Mouse (Mus musculus) heart, postnatal 10 days (tissue): ENCODE measurements around the gene 9230102O04Rik. TPM values are rescaled to one million over a fixed set of nuclear protein-coding genes. Genes with fewer than 3 reads are reported as not detected.

Experiments
- DNase-seq, 2 experiments: peaks; one replicate each; pipeline ENCODE4 v3.0.0; 2021
- intact Hi-C: fragments of 180-260 bp; cut with DNase I; formaldehyde crosslinking; loops from one replicate; pipeline ENCODE4 v1.15.1; 2025
- total RNA-seq, 2 experiments: library from RNA; stranded (reverse); gene quantifications; 2 replicates each; pipeline ENCODE4 v1.2.3; 2021

The 9230102O04Rik gene
- not detected for total RNA-seq

DNA sequence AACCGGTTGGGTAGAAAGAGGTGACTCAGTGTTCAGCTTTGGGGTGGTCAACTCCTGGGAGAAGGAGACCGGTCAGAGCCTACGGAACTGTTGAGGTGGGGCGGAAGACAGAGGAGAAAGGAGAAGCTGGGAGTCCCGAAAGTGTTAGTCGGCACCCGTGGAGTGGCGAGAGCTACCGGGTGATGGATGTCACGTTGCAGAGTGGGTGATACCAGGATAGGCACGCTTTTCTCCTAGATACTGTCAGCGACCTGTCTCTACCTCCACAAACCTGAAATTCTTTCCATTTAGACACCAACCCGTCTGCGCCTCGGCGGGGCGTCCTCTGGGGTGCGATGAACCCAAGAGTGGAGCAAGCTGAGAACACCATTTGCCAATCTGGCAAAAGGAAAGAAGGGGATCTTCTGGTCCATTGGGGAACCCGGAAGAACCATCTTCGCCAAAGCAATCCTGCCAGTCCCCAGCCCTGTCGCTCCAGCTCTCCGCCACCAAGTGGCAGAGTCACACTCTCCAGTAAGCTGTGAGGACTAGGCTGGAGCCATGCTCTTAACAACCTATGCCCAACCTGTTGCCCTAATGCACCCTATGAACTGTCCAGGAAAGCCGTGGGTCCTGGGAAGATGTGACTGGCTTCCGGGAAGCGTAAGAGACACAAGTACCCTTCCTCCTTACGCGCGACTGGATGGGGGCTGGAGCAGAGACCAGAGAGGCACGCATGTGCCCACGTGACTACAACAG is at the start of gene 9230102O04Rik:
TSS of gene 9230102O04Rik (minus strand) at position 628 of the 738 bp plus-strand sequence.
- intact Hi-C loops = loop anchor here (2.0 kb wide), 1 partner anchor 122 kb away; no protein-coding TSS in a partner anchor
- DNase-seq = peak; percentile 58 to 64

DNA sequence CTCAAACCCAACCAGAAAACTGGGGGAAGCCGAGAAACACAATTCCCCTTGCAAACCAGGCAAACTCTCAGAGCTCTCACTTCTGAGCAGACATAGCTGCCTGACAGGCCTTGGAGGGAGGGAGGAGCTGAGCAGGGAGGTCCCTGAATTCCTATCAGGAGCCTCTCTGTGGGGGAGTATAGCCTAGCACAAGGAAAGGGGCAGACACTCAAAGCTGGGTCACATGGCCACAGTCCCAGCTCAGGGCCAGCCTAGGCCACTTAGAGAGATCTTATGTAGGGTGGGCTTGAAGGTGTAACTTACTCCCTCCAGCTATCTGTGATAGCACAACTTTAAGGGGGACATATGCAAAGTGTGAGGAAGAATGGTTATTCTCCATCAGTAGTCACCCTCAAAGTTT is 46.6 kb upstream of the 9230102O04Rik start:
- no peak for DNase-seq
- intact Hi-C loops = no loop called here

DNA sequence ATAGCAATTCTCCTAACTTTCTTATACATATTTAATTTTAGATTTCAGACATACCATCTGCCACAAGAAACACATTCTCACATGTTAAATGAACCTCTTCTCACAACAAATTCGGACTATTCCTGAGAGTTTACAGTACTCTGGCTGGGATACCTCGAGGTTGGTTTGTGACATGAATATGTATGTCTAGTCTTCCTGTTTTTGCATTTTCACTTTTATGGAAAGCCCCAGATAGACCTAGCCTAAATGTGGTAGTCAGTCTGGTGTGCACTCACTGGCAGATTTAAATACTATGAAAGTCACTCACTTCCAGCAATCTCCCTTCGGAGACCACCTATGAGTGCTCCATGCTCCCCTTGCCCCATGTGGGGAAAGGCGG is 37.6 kb upstream of the 9230102O04Rik start:
- intact Hi-C loops = no loop called here

DNA sequence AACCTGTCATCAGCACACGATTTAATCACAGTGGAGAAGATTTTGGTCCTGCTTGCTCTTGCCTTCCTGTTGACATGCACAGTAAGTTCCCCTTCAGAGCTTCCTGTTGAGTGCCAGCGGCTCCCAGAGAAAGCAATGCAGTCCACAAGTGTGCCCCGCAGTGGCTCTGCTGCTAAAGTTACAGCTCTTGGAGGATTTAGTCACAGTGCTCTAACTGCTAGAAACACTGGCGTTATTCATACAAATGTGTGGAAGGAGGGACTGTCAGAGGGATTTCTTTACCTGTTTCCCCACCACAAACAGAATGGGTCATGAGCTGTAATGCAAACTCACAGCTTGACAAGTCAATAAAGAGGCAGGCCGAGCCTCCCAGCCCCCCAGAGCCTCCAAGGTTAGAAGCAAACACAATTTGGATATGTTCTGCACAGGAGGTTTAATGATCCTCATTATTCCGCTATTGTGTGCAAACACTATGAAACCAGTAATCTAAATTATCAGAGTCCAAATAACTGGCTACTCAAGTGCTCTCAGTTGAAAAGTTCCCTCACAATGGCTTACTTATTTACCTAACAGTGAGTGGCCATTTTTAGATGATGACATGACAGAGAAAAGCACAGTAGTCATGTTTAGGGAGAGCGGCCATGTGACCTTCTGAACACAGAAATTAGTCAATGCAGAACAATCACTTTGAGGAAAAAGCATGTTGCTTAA is 37.0 kb upstream of the 9230102O04Rik start:
- intact Hi-C loops = no loop called here
- no peak for DNase-seq

More for the DNA sequence above, 37.6 kb upstream of the 9230102O04Rik start:
- no peak for DNase-seq

DNA sequence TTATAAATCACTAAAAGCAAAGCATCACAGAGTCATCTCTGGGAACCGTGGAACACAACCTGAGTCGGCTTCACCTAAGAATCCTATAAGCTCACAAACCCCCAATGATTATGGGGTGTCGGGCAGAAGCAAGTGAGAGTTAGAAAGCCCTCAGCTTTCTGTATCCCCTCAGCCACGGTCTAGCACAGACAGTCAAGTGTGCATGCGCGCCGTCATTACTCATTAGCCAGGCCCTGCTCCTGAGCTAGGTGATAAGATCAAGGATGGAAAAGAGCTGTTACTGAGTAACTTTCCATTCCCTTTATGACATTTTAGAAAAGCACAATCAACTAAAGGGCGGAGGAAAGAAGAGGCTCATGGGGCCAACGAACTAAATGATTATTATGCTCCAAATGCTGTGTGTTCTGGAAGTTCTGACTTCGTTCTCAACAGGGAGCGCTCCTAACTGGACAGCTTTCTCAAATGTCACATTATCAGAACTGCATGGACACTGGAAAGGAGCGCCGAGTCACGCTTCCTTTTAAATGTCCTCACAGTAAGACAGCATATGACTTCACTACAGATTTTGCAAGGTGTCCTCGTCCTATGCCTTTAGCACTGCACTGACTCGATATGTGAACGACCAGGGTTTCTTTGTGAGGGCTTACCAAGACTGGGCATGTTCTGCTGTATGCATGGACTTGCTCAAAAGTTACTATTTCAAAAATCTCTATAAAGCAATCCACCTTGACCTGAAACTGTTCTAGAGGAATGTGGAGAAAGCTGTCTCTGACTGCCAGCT is 29.5 kb upstream of the 9230102O04Rik start:
- DNase-seq = no peak
- intact Hi-C loops = no loop called here

DNA sequence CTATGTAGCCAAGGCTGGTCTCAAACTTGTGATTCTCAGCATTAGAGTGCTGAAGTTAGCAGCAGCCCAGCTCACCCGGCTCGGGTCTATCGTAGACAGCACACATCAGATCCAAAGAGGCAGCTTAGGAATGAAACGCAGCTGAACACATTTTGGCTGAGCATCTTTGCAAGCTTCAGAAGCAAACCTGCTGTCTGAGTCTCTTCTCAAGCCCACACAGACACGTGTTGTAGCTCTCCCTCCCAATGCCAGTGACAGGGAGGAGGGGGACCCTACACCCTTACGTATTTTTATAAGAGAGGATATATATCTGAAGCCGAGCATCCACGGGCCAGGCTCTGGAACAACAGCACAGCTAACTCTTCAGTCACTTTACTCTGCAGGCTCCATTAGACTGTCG is 28.3 kb upstream of the 9230102O04Rik start:
- no peak for DNase-seq
- intact Hi-C loops = no loop called here

DNA sequence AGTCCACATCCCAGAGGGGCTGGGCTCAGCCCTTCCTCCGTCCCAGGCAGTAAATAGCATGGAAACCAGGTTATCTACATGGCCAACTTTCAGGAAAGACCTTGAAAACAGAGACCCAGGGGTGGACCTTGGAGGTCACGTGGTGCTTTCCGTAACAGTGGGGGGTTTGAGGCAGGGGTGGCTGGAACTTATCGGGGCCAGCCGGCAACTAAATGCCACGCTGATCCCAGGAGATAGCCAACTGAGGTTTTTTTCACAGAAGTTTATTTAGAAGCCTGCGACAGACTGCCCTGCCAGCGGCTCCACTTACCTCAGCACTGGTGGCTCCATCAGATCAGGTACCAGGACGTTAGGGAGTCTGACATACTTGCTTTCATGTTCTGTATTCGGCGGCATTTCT is 16.7 kb upstream of the 9230102O04Rik start:
- no peak for DNase-seq
- intact Hi-C loops = no loop called here

DNA sequence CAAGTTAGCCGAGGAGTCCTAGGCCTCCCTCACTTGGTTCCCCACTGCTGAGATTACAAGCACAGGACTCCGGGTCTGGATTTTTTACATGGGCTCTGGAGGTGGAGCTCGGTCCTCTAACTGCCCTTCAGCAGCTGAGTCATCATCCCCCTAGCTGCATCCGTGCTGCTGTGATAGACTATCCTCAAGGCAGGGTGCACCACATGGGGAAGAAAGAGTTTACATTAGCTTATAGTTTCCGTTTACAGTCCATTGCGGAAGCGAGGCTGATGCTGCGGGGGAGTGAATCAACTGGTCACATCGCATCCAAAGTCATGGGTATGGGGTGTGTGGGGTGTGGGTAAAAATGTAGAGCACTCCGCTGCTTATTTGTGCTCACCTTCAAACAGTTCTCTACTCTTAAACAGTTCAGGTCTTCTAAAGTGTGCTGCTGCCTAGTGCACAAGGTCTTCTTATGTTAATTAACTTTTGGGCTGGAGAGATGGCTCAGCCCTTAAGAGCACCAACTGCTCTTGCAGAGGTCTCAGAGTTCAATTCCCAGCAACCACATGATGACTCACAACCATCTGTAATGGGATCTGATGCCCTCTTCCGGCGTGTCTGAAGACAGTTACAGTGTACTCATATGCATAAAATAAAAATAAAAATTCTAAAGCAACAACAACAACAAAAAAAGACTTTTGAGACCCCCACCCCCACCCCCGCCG is 14.7 kb upstream of the 9230102O04Rik start:
- DNase-seq = no peak
- intact Hi-C loops = no loop called here

DNA sequence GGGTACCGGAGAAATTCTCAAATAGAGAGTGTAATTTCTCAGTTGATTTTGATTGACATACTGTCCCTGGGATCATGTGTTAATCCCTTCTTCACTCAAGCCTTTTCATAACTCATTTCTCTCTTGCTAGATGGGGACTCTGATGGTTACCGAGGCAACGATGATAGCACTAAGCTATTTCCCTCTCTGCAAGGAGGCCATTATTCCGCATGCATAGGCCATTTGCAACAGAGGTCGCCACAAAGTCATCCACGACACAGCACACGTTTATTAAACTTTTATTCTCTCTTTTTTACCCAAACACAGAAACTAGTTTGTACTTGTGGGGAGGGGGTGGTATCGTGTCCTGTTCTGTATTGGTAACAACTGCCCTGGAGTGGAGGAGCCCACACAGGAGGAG is 8.5 kb upstream of the 9230102O04Rik start:
- DNase-seq = no peak
- intact Hi-C loops = no loop called here

DNA sequence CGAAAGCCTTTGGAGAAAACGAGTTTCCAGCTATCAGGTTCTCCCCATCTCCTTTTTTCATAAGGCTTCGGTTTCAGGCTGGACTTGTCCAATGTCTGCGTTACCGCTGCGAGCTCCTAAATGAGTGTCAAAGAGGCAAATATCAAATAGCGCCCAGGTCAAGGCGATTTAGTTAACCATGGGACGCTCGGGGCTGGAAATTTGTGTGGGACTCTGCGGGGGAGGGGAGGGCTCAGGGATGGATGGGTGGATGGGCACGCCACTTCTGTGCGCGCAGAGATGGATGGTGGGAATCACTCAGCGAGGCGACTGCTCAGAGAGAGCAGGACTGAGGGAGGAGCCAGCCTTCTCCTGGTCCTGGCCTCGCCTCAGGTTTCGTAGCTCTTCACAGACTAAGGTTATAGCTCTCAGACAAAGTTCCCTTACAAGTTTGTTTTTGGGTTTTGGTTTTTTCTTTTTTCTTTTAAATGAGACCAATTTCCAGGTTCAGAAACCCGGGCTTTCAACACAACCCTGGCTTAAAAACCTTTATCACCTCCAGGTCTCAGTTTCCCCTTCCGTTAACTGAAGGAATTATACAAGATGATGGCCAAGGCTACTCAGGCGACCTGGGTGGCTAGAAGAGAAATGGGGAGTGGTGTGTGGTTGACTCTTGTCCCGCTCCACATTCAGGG is 6.9 kb upstream of the 9230102O04Rik start:
- intact Hi-C loops = no loop called here
- no peak for DNase-seq

DNA sequence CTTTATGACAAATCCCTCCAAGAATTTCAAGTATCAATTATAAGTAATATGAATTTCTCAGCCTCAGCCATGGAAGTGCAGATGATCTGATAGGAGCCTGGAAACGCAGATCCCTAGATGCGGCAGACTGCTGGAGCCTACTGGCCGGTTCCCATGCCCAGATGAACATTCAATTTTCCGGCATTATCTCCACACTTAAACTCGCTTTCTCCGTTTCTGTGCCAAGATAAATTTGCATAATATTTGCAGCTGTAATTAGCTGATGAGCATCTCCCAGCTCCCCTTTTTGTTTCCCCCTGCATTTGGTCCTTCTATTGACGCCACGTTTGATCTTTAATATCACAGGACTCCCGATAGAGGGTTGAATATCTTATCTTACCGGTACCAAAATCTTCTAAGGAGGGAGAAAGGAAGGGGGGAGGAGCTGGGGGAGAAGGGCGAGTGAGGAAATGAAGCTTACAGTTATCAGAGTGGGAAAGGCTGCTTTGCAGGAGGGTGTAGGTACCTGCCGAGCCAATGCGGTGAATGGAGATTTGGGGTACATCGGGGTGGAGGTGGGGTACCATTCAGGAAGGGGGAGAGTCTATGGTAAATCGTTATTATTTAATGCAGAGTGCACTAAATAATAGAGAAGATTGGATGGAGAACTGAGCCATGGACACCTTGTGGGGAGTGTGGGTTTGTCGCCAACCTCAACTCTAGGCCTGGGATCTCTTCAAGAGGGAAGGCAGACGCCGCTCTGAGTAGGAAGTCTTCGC is 5.7 kb upstream of the 9230102O04Rik start:
- DNase-seq = no peak

DNA sequence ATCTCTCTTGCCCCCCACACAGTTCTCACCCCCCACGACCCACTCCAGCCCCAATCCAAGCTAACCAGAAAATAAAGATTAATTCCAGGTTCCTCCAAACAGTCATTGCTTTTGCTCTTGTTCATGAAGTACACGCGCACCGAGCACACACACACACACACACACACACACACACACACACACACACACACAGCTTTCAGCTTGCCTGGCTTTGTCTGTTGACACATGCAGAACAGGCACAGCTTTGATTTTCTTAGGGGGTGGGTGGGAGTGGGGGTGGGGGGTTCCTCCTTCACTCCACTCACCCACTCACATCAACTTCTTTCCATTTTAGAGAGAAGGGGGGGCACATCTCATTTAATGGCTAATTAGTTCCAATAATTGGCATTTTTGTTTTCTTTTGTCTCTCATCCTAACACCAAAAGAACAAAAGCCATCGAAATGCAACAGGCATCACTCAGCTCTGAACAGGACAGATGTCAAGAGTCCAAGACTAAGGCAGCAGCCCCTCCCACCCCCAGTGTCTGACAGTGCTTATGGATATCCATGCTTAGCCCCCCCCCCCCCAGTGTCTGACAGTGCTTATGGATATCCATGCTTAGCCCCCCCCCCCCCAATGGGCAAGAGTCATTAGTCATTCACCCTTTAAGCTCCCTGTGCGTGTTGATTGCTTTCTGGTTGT is 4.1 kb upstream of the 9230102O04Rik start:
- intact Hi-C loops = no loop called here
- no peak for DNase-seq

More for the DNA sequence above, 5.7 kb upstream of the 9230102O04Rik start:
- intact Hi-C loops = no loop called here

DNA sequence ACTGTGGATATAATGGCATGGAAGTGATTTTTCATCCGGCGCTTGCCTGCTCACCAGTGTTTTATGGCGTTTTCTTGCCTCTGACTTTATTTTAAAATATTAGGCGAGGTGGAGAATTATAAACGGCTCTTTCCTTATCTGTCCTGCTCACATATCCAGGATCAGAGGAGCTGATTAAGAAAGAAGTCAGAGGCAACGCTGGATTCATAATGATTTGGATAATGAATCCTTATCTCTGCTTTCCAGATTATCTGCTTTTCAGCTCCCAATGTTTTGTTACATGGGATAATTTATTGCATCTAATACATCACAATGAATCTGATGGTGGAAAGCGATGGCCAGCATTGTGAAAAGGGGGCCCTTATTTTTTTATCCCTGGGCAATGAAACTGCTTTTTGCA is 3.2 kb upstream of the 9230102O04Rik start:
- no peak for DNase-seq
- intact Hi-C loops = no loop called here

DNA sequence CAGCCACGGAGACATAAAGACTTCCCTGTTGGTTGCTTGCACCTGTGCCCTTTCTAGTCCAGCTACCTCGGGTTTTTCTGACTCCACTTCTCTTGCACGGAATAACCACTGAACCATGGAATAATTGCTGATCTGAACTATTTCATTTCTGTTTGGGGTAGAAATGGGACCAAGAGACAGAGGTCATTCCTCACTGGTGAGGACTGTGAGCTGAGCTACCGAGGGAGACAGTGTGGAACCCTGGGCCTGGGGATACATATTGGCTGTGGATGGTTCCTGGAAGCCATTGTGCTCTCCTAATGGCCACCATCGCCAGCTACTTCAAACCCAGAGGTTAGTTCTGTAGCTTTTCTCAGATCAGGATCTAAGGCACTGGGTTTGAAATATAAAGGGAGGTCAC is 1.6 kb upstream of the 9230102O04Rik start:
- intact Hi-C loops = no loop called here
- DNase-seq = no peak

DNA sequence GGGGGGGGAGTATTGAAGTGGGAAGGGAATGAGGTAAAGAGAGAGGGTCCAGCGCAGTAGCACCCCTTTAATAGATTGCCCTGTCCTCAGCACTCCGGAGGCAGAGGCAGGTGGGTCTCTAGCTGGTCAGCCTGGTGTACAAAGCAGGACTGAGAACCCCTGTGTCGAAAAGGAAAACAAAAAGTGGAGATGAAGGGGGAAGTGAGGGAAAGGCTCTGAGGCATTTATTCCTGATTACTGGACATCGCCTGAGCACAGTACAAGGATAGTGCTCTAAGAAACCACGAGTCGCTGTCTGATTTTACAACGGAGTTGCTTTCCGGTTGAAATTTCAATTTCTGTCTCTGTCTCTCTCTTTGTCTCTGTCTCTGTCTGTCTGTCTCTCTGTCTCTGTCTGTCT is 911 bp upstream of the 9230102O04Rik start:
- no peak for DNase-seq
- intact Hi-C loops = no loop called here

DNA sequence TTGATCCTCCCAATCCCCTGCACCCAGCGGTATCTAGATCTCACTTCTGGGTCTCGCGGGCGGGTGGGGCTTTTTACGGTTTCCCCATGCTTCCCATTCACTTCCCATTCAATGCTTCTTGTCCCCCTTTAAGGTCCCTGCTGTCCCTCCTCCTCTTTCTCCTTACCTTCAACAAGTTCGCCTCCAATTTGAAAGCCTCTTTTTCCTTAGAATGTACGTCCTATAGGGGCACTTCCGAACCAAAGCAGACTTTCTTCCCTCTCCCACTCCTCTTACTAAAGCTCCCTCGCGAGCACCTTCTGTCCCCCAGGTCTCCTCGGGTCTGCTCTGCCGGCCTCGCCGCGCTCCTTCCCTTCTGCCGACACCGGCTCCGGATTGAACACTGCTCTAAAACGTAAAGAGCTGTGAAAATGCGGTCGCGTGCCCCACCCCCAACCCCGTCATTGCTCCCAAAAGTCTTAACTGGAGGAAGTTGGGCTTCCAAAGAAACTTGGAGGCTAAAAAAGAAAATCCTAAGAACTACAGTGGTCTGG is 377 bp upstream of the 9230102O04Rik start, which contains the start of gene Gata3:
TSS of gene Gata3 (minus strand) at position 384 of the 533 bp plus-strand sequence.
- intact Hi-C loops = loop anchor here (2.0 kb wide), 1 partner anchor 121 kb away; no protein-coding TSS in a partner anchor
- DNase-seq = no peak

DNA sequence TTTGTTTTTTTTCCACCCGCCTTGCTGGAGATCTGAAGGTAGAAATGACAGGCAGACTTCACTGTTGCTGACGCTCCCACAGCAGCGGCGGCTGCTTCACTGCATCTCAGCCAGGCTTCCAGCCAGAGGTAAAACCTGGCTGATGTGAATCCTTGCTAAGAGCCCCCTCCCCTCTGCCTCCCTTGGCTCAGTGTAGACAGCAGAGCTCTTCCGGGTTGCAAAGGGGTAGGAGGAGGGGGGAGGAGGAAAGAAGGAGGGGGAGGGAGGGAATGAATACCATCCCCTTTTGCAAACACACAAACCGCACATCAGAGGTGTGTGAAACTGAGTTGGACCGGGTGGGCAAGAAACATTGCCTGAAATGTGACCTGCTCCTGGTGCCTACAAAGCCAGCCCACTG is 1.7 kb downstream of the 9230102O04Rik start:
- intact Hi-C loops = loop anchor here (2.0 kb wide), 1 partner anchor 123 kb away; no protein-coding TSS in a partner anchor
- DNase-seq = no peak

DNA sequence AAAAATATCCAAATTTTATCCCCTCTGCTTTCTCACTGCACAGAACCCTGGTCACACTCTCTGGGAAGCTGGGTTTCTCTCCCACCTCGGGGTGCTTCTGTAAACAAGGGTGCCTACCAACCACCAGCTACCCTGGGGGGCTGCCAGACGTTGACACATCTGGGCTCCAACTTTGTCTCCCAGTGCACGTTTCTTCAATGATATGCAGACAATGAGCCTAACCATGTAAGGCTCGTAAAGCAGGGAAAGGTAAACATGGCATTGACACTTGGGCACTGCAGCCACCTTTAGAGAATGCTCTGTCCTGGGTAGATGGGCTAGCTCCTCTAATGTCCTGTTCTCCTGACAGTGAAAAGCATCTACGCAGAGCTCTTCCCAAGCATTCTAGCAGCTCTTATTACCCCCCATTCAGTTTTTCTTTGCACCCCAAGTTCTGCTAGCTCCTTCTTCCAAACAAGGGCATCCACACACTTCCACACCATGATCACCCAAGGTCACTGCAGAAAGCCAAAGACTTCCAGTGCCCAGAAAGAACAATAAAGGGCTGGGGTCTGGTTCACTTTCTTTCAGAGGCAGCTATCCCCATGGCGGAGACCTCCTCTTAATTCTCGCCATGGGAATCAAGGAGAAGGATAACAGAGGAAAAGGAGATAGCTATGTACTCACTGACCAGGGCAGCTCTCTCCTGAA is 2.3 kb downstream of the 9230102O04Rik start:
- DNase-seq = no peak
- intact Hi-C loops = no loop called here
